Mouse (Mus musculus) lung, embryonic 14.5 days (tissue): ENCODE measurements at regions not wholly inside any gene's neighbourhood (a gene's known extent, or its start where the extent isn't known, plus 50 kb on each side); places are given as distances from the start of the nearest gene placed in this dataset.
"Not testable (repeated sequence)": the region's sequence is repeated elsewhere in the genome, so short reads cannot be mapped to it uniquely, and the experiment has no call there.

Source experiments
- ATAC-seq: fragments of 200-750 bp; cut with Nextera tagmentation; 2 replicates; pipeline ENCODE4 v1.8.0; 2017; ENCODE audit warnings: mild to moderate bottlenecking, moderate TSS enrichment, moderate library complexity; ENCODE audit not compliant: insufficient read depth
- DNase-seq: peaks from one replicate; pipeline ENCODE4 v3.0.0-alpha.2; 2015
- H3K27ac ChIP-seq: fragments of 300-500 bp; sonication (generic); 2 replicates; pipeline ENCODE4 v1.5.1; 2014; ENCODE audit warnings: low read depth, mild to moderate bottlenecking, moderate library complexity
- H3K27me3 ChIP-seq: fragments of 300-500 bp; sonication (generic); 2 replicates; pipeline ENCODE4 v1.6.1; 2014; ENCODE audit warnings: low read length, control low read depth; ENCODE audit not compliant: insufficient read depth
- H3K36me3 ChIP-seq: fragments of 300-500 bp; sonication (generic); 2 replicates; pipeline ENCODE4 v1.6.1; 2014; ENCODE audit warnings: control low read depth; ENCODE audit not compliant: insufficient read depth
- H3K4me1 ChIP-seq: fragments of 300-500 bp; sonication (generic); 2 replicates; pipeline ENCODE4 v1.6.1; 2014; ENCODE audit warnings: antibody characterized with exemption, control low read depth; ENCODE audit not compliant: insufficient read depth
- H3K4me2 ChIP-seq: fragments of 300-500 bp; sonication (generic); 2 replicates; pipeline ENCODE4 v1.6.1; 2014; ENCODE audit warnings: mild to moderate bottlenecking
- H3K4me3 ChIP-seq: fragments of 300-500 bp; sonication (generic); 2 replicates; pipeline ENCODE4 v1.5.1; 2014; ENCODE audit warnings: low read depth, low read length
- H3K9ac ChIP-seq: fragments of 300-500 bp; sonication (generic); 2 replicates; pipeline ENCODE4 v1.6.1; 2014
- H3K9me3 ChIP-seq: fragments of 300-500 bp; sonication (generic); 2 replicates; pipeline ENCODE4 v1.6.1; 2016; ENCODE audit warnings: low read depth, low read length, control low read depth
- CTCF ChIP-seq: IDR thresholded peaks from 2 replicates; pipeline ENCODE4 v1.5.1; 2016; ENCODE audit warnings: antibody characterized with exemption, low read depth
- WGBS: fragments of 180-500 bp; shearing (Covaris S2); extraction: QIAGEN DNeasy Blood & Tissue Kit; methylation state at CpG from one replicate; pipeline ENCODE4 v1.1.7; 2014; 5-methylcytosine and 5-hydroxymethylcytosine counted together

- Histone ChIP-seq H3K36me3 (no peaks in the 10 kb centered on the region), H3K27me3 (no peaks in the 10 kb centered on the region), H3K9me3 (no peaks in the 10 kb centered on the region), H3K4me1 (no peaks in the 10 kb centered on the region), H3K27ac (no peak overlapping the region), H3K4me3 (no peak overlapping the region), H3K9ac (no peak overlapping the region), H3K4me2 (no peak overlapping the region)
- 79% methylated on average over 9 of the region's 9 CpGs for WGBS
- no peak for TF ChIP-seq CTCF
- DNase-seq, result no peak
- no peak for ATAC-seq
Measured at GRCm38 (mm10) chr17:69605458-69605857, 166.3 kb downstream of the Akain1 start.

- no peaks in the 10 kb centered on the region for H3K27me3 ChIP-seq
- no peak for TF ChIP-seq CTCF
- DNase-seq, result no peak
- no peak overlapping the region for H3K9ac ChIP-seq
- H3K9me3 ChIP-seq, result no peaks in the 10 kb centered on the region
- no peak for ATAC-seq
- H3K4me1 ChIP-seq, result no peaks in the 10 kb centered on the region
- 47% methylated on average over 3 of the region's 3 CpGs for WGBS
- no peak overlapping the region for H3K4me2 ChIP-seq
- no peak overlapping the region for H3K27ac ChIP-seq
- no peaks in the 10 kb centered on the region for H3K36me3 ChIP-seq
- H3K4me3 ChIP-seq, result no peak overlapping the region
Measured at GRCm38 (mm10) chr17:69631411-69631810, 192.3 kb downstream of the Akain1 start.

GRCm38 (mm10) chr17:69650496-69650895 is 211.4 kb downstream of the Akain1 start:
- not testable (repeated sequence) for H3K4me1 ChIP-seq, DNase-seq, H3K4me2 ChIP-seq, ATAC-seq, H3K9ac ChIP-seq, H3K27me3 ChIP-seq, H3K36me3 ChIP-seq, H3K4me3 ChIP-seq, H3K9me3 ChIP-seq, H3K27ac ChIP-seq
- 73% methylated on average over 2 of the region's 2 CpGs for WGBS

GRCm38 (mm10) chr17:69654586-69654985 is 215.5 kb downstream of the Akain1 start:
- H3K27ac ChIP-seq, result no peak overlapping the region
- no peak for TF ChIP-seq CTCF
- no peaks in the 10 kb centered on the region for H3K27me3 ChIP-seq
- no peak overlapping the region for H3K9ac ChIP-seq
- ATAC-seq (no peak), DNase-seq (no peak)
- no peak overlapping the region for H3K4me2 ChIP-seq
- H3K4me3 ChIP-seq, result no peak overlapping the region
- no peaks in the 10 kb centered on the region for H3K4me1 ChIP-seq
- no peaks in the 10 kb centered on the region for H3K9me3 ChIP-seq
- H3K36me3 ChIP-seq, result no peaks in the 10 kb centered on the region
- WGBS, result 44% methylated on average over 2 of the region's 2 CpGs

GRCm38 (mm10) chr17:69672530-69672929 is 233.4 kb downstream of the Akain1 start:
- no peak for DNase-seq
- no peak for ATAC-seq
- Histone ChIP-seq H3K4me1 (no peaks in the 10 kb centered on the region), H3K36me3 (no peaks in the 10 kb centered on the region), H3K4me3 (no peak overlapping the region), H3K27ac (no peak overlapping the region), H3K9ac (no peak overlapping the region), H3K4me2 (no peak overlapping the region), H3K9me3 (no peaks in the 10 kb centered on the region), H3K27me3 (no peaks in the 10 kb centered on the region)
- TF ChIP-seq CTCF, result no peak
- WGBS, result 85% methylated on average over 3 of the region's 3 CpGs

- no peaks in the 10 kb centered on the region for H3K9me3 ChIP-seq
- H3K36me3 ChIP-seq, result no peaks in the 10 kb centered on the region
- H3K27me3 ChIP-seq, result no peaks in the 10 kb centered on the region
- no peak for TF ChIP-seq CTCF
- WGBS, result 79% methylated on average over 5 of the region's 5 CpGs
- no peaks in the 10 kb centered on the region for H3K4me1 ChIP-seq
- no peak for ATAC-seq
- H3K4me2 ChIP-seq, result no peak overlapping the region
- no peak overlapping the region for H3K4me3 ChIP-seq
- no peak overlapping the region for H3K9ac ChIP-seq
- no peak overlapping the region for H3K27ac ChIP-seq
- DNase-seq, result no peak
Measured at GRCm38 (mm10) chr17:69683091-69683490, 244.0 kb downstream of the Akain1 start.

DNA sequence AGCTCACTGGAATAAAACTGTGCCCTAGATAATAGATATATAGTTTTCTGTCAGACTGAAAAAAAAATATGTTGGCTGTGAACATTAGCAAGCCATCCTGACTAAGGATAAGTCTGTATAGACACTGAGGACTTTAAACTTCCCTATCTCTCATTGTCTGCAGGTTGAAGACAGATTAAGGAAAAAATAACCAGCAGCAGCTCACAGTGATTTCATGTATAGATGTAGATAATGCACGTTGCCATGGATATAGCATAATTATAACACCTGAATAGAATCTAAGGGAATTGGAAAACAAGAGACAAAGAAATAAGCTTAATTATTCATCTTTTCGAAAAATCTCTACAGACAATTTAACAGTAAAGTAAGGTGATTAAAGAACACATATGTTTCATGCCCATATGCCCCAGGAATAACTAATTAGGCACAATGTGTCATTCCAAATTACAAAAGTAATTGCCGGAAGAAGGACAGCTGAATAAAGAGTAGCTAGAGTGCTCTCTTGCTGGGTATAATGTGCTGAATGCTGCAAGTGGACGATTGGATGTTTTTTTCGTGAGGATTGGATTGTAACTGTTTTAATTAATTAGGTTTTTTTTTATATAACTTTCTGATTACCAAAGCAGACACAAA is 246.6 kb downstream of the Akain1 start:
- no peak overlapping the region for H3K4me3 ChIP-seq
- no peaks in the 10 kb centered on the region for H3K9me3 ChIP-seq
- H3K27ac ChIP-seq, result no peak overlapping the region
- WGBS, result 75% methylated on average over 5 of the region's 5 CpGs
- ATAC-seq (no peak), DNase-seq (no peak)
- no peaks in the 10 kb centered on the region for H3K4me1 ChIP-seq
- H3K4me2 ChIP-seq, result no peak overlapping the region
- TF ChIP-seq CTCF, result no peak
- no peak overlapping the region for H3K9ac ChIP-seq
- H3K27me3 ChIP-seq, result no peaks in the 10 kb centered on the region
- H3K36me3 ChIP-seq, result no peaks in the 10 kb centered on the region

- WGBS, result 54% methylated on average over 2 of the region's 2 CpGs
- H3K27ac ChIP-seq, result no peak overlapping the region
- no peak overlapping the region for H3K4me3 ChIP-seq
- no peaks in the 10 kb centered on the region for H3K27me3 ChIP-seq
- no peaks in the 10 kb centered on the region for H3K4me1 ChIP-seq
- H3K9ac ChIP-seq, result no peak overlapping the region
- no peak for TF ChIP-seq CTCF
- ATAC-seq (no peak), DNase-seq (no peak)
- H3K4me2 ChIP-seq, result no peak overlapping the region
- H3K9me3 ChIP-seq, result no peaks in the 10 kb centered on the region
- no peaks in the 10 kb centered on the region for H3K36me3 ChIP-seq
Measured at GRCm38 (mm10) chr17:69686383-69686782, 247.3 kb downstream of the Akain1 start.
